Mouse (Mus musculus) heart, embryonic 16.5 days (tissue): Measurements from ENCODE around the gene Uvrag. TPM values are rescaled to one million over a fixed set of nuclear protein-coding genes. Genes with fewer than 3 reads are reported as not detected.

Source experiments
- ATAC-seq: fragments of 200-750 bp; cut with Nextera tagmentation; replicated peaks from 2 replicates; pipeline ENCODE4 v1.8.0; 2017; ENCODE audit warnings: moderate number of reproducible peaks; ENCODE audit not compliant: insufficient read depth, low FRiP score; ENCODE audit errors: extremely low read depth
- H3K27ac ChIP-seq: fragments of 300-500 bp; sonication (generic); 2 replicates; pipeline ENCODE4 v1.5.1; 2014; ENCODE audit warnings: mild to moderate bottlenecking, low read length, control low read depth, moderate library complexity
- H3K27me3 ChIP-seq: fragments of 300-500 bp; sonication (generic); 2 replicates; pipeline ENCODE4 v1.6.1; 2014; ENCODE audit warnings: low read length, mixed read lengths; ENCODE audit not compliant: control insufficient read depth, insufficient read depth
- H3K36me3 ChIP-seq: fragments of 300-500 bp; sonication (generic); 2 replicates; pipeline ENCODE4 v1.6.1; 2014; ENCODE audit not compliant: control insufficient read depth, insufficient read depth
- H3K4me1 ChIP-seq: fragments of 300-500 bp; sonication (generic); 2 replicates; pipeline ENCODE4 v1.6.1; 2014; ENCODE audit warnings: low read length, mixed read lengths; ENCODE audit not compliant: control insufficient read depth, insufficient read depth
- H3K4me2 ChIP-seq: fragments of 300-500 bp; sonication (generic); 2 replicates; pipeline ENCODE4 v1.6.1; 2014; ENCODE audit warnings: low read depth, mild to moderate bottlenecking, control low read depth, low read length
- H3K4me3 ChIP-seq: fragments of 300-500 bp; sonication (generic); 2 replicates; pipeline ENCODE4 v1.5.1; 2014; ENCODE audit warnings: mild to moderate bottlenecking, control low read depth, low read length
- H3K9ac ChIP-seq: fragments of 300-500 bp; sonication (generic); 2 replicates; pipeline ENCODE4 v1.6.1; 2014; ENCODE audit warnings: low read length, control low read depth
- H3K9me3 ChIP-seq: fragments of 300-500 bp; sonication (generic); replicated peaks from 2 replicates; pipeline ENCODE4 v1.6.1; 2016; ENCODE audit warnings: low read length; ENCODE audit not compliant: control insufficient read depth
- WGBS: fragments of 180-500 bp; shearing (Covaris S2); extraction: QIAGEN DNeasy Blood & Tissue Kit; methylation state at CpG from one replicate; pipeline ENCODE4 v1.1.7; 2014; 5-methylcytosine and 5-hydroxymethylcytosine counted together
- polyA plus RNA-seq: library from polyadenylated mRNA; unstranded; fragments of >200 nt; fragmentation: Nextera tagmentation; extraction: Ambion mirVana; gene quantifications from 2 replicates; pipeline ENCODE4 v1.2.1, GENCODE M21; 2015

Gene Uvrag
- polyA plus RNA-seq, 1 experiment from 2014 or later, result 16.3 TPM

DNA sequence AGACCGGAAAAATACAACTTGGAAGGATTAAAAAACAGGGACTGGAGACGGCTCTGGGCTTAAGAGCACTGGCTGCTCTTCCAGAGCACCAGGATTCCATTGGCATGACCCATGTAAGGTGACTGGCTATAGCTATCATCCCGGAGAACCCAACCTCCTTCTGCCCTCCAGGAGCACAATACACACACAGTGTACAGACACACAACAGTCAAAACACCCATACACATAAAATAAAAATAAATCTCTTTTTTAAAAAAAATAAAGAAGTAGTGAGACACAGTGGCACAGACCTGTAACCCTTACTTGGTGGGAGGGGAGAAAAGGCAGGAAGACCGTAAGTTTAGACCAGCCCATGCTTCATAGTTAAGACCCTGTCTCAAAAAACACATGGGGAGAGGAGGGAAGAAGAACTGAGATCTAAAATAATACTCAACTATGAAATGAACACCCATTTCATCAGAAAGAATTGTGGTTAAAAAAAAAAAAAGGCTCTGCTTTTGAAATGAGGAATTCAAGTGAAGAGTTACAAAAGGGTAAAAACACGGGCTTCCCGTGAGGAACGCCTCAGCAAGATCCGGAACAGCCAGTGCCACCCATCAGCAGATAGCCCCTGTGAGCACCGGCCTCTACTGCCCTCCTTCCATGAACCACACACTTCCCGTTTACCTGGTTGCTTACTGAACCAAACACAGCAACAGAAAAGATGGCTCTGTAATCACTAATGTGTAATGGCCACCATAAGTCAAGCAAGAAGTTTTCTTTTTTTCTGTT, 52.2 kb downstream of the Uvrag start:
- no peak overlapping the region for H3K9ac ChIP-seq
- no peaks in the 10 kb centered on the region for H3K27me3 ChIP-seq
- no peak overlapping the region for H3K4me2 ChIP-seq
- ATAC-seq, result no peak
- no peak overlapping the region for H3K4me3 ChIP-seq
- 0 out of 2 replicates have a peak, but pooled peaks cover 3% of the 10 kb centered on the region for H3K36me3 ChIP-seq
- no peak overlapping the region for H3K27ac ChIP-seq
- no peaks in the 10 kb centered on the region for H3K4me1 ChIP-seq
- no peaks in the 10 kb centered on the region for H3K9me3 ChIP-seq
- 84% methylated on average over 10 of the region's 10 CpGs for WGBS

DNA sequence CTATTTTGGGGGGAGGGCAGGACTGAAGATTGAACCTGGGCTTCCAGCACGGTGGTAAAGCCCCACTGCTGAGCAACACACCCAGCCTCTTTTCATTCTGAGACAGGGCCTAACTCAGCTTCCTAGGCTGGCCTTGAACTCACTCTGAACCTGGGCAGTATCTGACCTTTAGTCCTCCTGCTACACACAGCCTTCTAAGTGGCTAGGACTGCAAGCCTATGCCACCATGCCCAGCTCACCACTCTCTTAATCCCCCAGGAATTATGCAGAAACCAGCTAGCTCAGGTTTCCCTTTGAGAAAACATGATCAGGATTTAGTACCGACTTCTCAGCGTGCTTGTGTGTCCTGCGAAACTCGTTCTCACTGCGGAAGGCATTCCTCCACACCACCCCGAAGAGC, 53.4 kb downstream of the Uvrag start:
- Histone ChIP-seq H3K4me3 (no peak overlapping the region), H3K36me3 (0 out of 2 replicates have a peak, but pooled peaks cover 3% of the 10 kb centered on the region), H3K4me1 (no peaks in the 10 kb centered on the region), H3K27ac (no peak overlapping the region), H3K4me2 (no peak overlapping the region), H3K9ac (no peak overlapping the region), H3K27me3 (no peaks in the 10 kb centered on the region), H3K9me3 (no peaks in the 10 kb centered on the region)
- 84% methylated on average over 7 of the region's 7 CpGs for WGBS
- ATAC-seq, result no peak

DNA sequence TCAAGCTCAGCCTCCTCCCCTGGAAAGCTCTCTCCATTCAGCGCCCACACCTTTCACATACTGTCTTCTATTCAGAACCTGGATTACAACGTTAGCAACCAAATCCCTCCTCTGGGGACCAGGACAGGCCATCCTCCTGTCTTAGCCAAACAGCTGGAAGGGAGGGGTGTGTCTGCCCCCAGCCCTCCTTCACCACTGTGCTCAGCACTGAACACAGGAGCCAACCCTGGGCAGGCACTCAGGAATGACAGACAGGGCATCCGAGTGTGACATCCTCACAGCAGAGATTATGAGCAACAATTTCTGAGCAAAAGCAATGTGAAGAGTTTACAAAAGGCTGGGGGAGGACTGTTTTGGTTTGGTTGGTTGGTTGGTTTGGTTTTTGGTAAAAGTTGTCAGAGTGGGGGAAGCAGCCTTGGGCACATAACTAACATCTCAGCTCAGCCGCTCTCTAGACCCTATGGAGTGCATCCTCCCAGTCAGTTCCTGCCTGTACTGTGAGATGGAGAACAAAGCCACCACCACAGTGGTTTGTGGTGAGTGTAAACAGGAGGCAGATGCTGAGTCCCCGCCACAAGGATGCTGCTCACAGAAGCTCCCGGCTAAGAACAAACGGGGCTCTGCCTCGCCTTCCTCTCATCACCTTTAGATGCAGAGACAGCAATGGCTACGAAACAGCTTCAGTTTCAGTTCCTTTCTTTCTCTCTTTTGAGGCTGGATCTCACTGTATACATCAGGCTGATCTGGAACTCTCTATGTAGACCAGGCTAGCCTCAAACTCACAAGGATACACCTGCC, 54.1 kb downstream of the Uvrag start:
- Histone ChIP-seq H3K27ac (no peak overlapping the region), H3K27me3 (no peaks in the 10 kb centered on the region), H3K4me3 (no peak overlapping the region), H3K4me2 (no peak overlapping the region), H3K9ac (no peak overlapping the region), H3K4me1 (no peaks in the 10 kb centered on the region), H3K9me3 (no peaks in the 10 kb centered on the region), H3K36me3 (0 out of 2 replicates have a peak, but pooled peaks cover 3% of the 10 kb centered on the region)
- ATAC-seq, result no peak
- WGBS, result 72% methylated on average over 9 of the region's 9 CpGs

DNA sequence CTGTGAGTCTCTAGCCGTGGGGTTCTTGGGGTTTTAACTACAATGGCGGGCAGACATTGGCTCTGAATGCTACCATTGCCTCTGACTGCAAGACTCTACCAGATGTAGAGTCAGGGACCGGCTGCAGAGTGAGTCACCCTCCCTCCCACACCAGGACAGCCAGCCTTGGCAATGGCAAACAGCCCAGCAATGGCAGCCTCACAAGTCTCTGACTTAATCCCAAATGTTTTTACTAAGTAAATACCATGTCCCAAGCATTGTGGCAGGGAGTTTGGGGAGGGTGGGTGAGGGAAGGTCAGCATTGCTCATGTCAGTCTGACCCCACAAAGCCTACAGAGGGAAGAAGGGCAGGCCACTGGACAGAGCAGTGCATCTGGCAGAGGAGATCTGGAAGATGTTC, 55.7 kb downstream of the Uvrag start:
- Histone ChIP-seq H3K27ac (no peak overlapping the region), H3K9me3 (no peaks in the 10 kb centered on the region), H3K4me1 (no peaks in the 10 kb centered on the region), H3K4me2 (no peak overlapping the region), H3K4me3 (no peak overlapping the region), H3K27me3 (no peaks in the 10 kb centered on the region), H3K9ac (no peak overlapping the region), H3K36me3 (0 out of 2 replicates have a peak, but pooled peaks cover 3% of the 10 kb centered on the region)
- WGBS, result 77% methylated on average over 3 of the region's 3 CpGs
- no peak for ATAC-seq

DNA sequence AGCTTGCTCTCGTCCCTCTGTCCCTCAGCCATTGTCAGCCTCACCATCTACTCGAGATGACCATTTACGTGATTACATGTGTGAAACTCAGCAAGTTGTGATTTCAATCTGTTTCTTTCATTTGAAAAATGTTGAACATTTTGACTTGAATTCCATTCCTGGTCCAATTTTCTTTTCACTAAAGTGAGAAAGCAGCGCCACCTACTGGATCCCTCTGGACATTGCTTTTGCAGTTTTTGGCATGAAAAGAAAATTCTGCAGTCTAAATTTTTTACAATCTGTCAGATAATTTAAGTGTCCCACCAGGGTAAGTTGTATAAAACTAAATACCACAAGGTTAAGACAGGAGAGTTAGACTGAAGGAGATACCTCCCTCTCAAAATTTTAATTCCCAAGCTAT, 61.4 kb downstream of the Uvrag start:
- peaks cover 4% of the 10 kb centered on the region; the same call in 1 of the 2 replicates for H3K4me1 ChIP-seq
- no peak overlapping the region for H3K4me3 ChIP-seq
- no peaks in the 10 kb centered on the region for H3K36me3 ChIP-seq
- no peaks in the 10 kb centered on the region for H3K9me3 ChIP-seq
- 31% methylated on average over 4 of the region's 4 CpGs for WGBS
- H3K27ac ChIP-seq, result no peak overlapping the region
- H3K27me3 ChIP-seq, result no peaks in the 10 kb centered on the region
- H3K4me2 ChIP-seq, result no peak overlapping the region
- H3K9ac ChIP-seq, result no peak overlapping the region
- ATAC-seq, result no peak

DNA sequence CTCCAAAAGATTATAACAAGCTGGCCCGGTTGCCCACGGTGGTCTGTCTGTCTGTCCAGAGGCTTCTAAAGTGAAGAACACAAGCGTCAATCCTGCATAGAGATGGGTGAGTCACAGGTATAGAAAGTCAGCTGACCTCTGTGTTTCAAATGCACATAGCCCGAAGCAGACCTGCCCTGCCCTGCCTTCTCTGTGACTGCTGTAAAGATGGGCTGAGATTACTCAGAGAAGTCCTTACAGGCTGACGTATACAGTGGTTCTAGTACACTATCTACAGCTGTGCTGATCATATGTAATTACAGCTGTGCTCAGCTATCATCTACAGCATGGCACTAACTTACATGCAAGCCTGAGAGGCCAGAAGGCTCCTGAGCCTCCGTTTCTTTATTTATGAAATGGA, 62.1 kb downstream of the Uvrag start:
- Histone ChIP-seq H3K36me3 (no peaks in the 10 kb centered on the region), H3K4me3 (no peak overlapping the region), H3K27ac (no peak overlapping the region), H3K9ac (no peak overlapping the region), H3K27me3 (no peaks in the 10 kb centered on the region), H3K4me1 (peaks cover 5% of the 10 kb centered on the region), H3K4me2 (no peak overlapping the region), H3K9me3 (no peaks in the 10 kb centered on the region)
- no peak for ATAC-seq
- 91% methylated on average over 6 of the region's 6 CpGs for WGBS

DNA sequence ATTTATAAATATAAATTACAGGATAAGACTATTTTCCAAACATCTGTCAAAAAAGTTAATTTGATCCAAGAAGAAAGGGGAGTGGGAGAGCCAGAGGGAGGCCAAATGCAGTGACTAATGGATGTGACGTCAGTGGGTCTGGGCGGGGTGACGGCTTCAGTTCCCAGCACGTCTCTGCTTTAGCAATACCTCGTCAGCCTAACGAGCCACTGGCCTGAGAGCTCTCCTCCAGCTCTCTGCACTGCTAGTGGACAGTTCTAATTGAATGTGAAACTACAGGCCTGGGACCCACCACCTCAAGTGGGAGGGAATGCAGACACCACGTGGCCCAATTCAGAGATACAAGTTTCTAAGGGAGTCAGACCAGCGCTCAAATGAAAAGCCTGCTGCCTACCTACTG, 63.7 kb downstream of the Uvrag start:
- WGBS, result 40% methylated on average over 8 of the region's 8 CpGs
- no peak overlapping the region for H3K27ac ChIP-seq
- peak; percentile 47; the same call in 1 of the 2 replicates for ATAC-seq

DNA sequence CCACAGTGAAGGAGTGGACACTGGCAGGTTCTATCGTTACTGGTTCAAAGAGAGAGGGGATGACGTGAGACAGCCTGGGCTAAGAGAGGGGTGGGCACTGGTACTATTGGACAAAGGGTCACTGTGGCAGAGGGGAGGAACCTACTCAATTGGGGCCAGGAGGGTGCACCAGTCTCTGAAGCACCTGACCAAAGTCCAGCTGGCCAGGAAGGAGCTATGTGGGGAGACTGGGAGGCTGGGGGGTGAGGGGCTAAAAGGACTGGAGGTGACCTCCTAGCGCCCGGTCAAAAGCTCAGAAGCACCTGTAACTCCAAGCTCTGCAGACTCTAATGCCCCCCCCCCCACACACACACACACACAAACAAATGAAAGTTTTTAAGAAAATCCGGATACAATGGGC, 65.8 kb downstream of the Uvrag start:
- H3K4me2 ChIP-seq, result no peak overlapping the region
- no peaks in the 10 kb centered on the region for H3K9me3 ChIP-seq
- H3K27me3 ChIP-seq, result no peaks in the 10 kb centered on the region
- no peaks in the 10 kb centered on the region for H3K36me3 ChIP-seq
- ATAC-seq, result no peak
- no peak overlapping the region for H3K4me3 ChIP-seq
- no peak overlapping the region for H3K9ac ChIP-seq
- H3K4me1 ChIP-seq, result peaks cover 27% of the 10 kb centered on the region
- WGBS, result 95% methylated on average over 5 of the region's 5 CpGs
- no peak overlapping the region for H3K27ac ChIP-seq

More for the DNA sequence above, 63.7 kb downstream of the Uvrag start:
- no peak overlapping the region for H3K4me3 ChIP-seq
- H3K9ac ChIP-seq, result no peak overlapping the region
- H3K4me2 ChIP-seq, result no peak overlapping the region
- peaks cover 17% of the 10 kb centered on the region for H3K4me1 ChIP-seq
- H3K27me3 ChIP-seq, result no peaks in the 10 kb centered on the region
- no peaks in the 10 kb centered on the region for H3K36me3 ChIP-seq
- H3K9me3 ChIP-seq, result no peaks in the 10 kb centered on the region
